Mouse (Mus musculus) spleen, postnatal 10 days (tissue): Measurements from ENCODE around the gene Ppp1r13b.

Experiments
- DNase-seq, 2 experiments: peaks; one replicate each; pipeline ENCODE4 v3.0.0; 2021 to 2022; ENCODE audit warnings: low spot score in 2 of 2

Gene Ppp1r13b

DNA sequence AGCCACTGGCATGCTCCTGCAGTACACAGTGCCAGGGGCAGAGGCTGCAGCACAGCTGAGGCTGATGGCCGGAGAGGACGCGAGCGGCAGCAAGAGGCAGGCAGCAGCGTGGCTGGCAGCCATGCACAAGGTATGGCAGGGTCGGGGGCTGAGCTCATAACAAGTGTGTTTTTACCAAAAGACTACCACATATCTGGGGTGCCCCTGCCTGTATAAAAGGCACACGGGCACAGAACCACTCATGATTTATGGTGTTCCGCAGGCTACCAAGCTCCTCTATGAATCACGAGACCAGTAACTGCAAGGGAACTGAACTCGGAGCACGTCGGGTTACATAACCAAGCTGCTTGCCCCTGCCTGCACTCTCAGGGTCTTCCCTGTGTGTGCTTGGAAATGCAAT is 80.4 kb downstream of the Ppp1r13b start:
- no peak for DNase-seq

- no peak for DNase-seq
Measured at GRCm38 (mm10) chr12:111821931-111822330, 86.0 kb downstream of the Ppp1r13b start.

GRCm38 (mm10) chr12:111820708-111821107 is 87.2 kb downstream of the Ppp1r13b start:
- DNase-seq = no peak

GRCm38 (mm10) chr12:111819936-111820335 is 88.0 kb downstream of the Ppp1r13b start:
- DNase-seq = no peak

- no peak for DNase-seq
Measured at GRCm38 (mm10) chr12:111817991-111818390, 89.9 kb downstream of the Ppp1r13b start.

GRCm38 (mm10) chr12:111816967-111817366 is 90.9 kb downstream of the Ppp1r13b start:
- DNase-seq = peak in 1 of 2 experiments; percentile 52

DNA sequence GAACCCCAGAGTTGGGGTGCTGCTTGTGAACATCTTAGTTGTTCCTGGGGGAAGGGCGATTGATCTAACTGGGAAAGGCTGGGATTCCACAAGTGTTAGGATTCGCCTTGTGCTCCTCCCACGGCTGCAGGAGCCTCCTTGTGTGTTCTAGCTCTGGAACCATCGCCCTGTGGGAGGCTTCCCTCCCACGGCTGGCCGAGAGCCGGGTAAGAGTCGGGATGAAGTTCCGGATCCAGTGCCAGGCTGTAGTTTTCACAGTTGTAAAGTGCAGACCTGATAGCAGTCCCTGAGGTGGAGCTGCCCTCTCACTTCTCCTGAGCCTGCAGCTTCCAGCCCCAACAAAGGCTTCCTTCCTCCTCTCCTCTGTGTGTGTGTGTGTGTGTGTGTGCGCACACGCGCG is 91.4 kb downstream of the Ppp1r13b start:
- no peak for DNase-seq

DNA sequence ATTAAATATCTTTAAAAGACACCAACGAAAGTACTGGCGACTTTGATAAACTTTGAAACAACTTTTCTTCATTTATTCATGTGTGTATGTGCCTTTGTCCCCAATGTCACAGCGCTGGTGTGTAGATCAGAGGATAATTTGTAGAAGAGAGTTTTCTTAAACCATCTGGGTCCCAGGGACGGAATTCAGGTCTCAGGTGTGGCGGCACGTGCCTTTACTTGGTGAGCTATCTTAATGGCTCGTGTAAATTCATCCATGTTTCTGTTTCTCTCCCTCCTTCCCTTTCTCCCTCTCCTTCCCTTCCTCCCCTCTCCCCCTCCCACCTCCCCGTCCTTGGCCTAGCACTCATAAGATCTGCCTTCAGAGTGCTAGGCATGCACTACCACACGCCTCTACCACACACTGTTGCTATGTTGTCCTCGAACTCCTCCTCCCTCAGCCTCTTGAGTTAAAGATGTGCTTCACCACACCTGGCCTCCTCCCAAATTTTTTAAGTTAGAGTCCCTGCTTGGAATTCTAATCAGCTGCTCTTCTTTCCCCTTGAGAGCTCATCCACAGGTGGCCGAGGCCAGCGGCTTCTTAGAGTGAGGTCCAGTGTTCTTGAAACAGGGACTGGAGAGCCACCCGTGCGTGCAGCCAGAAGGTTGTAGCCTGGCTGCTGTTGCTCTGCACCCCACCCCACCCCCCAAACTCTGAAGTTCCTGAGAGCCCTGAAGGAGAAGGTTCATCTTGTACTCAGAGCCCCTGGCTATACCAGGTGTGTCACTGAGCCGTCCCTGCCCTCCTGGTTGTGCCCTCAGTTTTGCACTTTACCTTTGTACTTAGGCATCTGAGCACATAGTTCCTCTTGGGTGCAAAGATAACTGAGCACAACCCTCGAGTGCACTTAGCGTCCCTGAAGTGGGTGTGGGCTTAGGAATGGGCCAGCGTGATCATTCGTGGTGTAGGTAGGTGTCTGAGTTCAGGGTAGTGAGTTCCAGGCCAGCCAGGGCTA is 92.8 kb downstream of the Ppp1r13b start:
- DNase-seq = no peak

DNA sequence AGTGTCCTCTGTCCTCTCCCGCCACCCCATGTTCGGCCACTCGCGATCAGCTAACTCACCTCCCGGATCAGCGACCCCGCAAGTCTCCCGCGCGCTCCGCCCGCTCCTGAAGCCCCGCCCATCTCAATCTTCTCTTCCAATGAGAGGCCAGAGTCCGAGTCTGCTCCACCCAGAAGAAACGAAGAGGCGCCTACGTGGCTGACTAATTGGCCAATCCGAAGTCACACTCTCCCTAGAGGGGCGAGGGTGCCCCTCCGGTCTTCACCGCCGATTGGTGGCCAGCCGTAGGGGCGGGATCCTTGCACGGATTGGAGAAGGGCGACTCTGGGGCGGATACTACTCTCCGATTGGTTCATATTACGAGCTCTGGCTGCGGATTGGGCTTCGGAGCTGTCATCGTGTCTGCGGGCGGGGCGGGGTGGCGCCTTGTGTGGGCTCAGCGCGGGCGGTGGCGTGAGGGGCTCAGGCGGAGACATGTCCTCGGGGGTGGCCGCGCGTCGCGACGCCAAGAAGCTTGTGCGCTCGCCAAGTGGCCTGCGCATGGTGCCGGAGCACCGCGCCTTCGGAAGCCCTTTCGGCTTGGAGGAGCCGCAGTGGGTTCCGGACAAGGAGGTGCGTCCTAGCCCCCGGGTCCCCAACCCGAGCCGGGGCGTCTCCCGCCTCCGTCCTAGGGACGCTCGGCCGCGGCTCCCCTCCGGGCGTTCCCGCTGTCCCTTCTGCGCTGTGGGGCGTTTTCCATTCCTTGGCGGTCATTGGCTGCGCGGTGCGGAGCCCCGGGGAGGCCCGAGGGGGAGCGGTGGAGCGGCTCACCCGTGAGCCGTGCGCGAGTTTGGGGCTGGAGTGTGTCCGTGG is 93.9 kb downstream of the Ppp1r13b start, which contains the start of the genes Xrcc3 and Zfyve21:
TSS of gene Xrcc3 (minus strand) at position 108 of the 852 bp plus-strand sequence.
TSS of gene Zfyve21 (plus strand) at position 405 of the 852 bp plus-strand sequence.
- peak; percentile 91 to 96 for DNase-seq

GRCm38 (mm10) chr12:111813111-111813765 is 94.7 kb downstream of the Ppp1r13b start:
- no peak for DNase-seq

GRCm38 (mm10) chr12:111812611-111813010 is 95.3 kb downstream of the Ppp1r13b start:
- DNase-seq = no peak

DNA sequence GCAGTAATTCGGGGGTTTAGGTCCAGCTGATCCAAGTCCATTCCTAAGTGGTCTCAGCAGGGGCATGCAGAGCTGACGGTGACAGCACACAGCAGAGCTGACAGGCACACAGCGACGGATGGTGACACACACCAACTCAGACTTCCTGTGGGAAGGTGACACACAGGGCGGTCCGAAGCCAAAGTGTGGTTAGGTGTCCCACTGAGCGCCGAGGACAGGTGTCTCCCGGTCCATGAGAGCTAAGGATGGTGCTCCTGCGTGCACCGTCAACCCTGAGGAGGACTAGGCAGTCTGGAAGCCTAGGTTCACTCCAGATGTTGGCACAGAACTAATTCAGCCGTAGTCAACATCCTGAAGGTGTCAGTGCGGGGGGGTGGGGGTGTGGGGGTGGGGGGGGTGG is 95.8 kb downstream of the Ppp1r13b start:
- DNase-seq = no peak

- DNase-seq = peak in 1 of 2 experiments; percentile 75
Measured at GRCm38 (mm10) chr12:111809762-111810161, 98.1 kb downstream of the Ppp1r13b start.

DNA sequence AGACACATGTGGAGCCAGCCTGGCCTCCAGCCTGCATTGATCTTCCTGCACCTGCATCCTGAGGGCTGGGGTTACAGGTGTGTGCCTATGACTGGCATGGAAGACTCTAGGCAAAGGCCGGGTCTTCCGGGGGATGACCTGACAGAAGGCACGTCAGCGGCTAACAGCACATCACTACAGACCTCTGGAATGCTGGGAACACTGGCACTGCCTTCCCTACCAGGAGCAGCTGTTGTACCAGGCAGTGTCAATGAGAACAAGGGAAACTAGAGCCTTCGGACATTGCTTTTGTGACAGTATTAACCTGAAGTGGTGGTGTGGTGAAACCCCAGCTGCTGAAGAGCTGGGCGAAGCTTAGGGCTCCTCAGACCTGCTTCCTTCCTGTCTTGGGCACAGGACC is 99.1 kb downstream of the Ppp1r13b start:
- DNase-seq = no peak

GRCm38 (mm10) chr12:111803538-111803937 is 104.4 kb downstream of the Ppp1r13b start:
- DNase-seq = no peak

DNA sequence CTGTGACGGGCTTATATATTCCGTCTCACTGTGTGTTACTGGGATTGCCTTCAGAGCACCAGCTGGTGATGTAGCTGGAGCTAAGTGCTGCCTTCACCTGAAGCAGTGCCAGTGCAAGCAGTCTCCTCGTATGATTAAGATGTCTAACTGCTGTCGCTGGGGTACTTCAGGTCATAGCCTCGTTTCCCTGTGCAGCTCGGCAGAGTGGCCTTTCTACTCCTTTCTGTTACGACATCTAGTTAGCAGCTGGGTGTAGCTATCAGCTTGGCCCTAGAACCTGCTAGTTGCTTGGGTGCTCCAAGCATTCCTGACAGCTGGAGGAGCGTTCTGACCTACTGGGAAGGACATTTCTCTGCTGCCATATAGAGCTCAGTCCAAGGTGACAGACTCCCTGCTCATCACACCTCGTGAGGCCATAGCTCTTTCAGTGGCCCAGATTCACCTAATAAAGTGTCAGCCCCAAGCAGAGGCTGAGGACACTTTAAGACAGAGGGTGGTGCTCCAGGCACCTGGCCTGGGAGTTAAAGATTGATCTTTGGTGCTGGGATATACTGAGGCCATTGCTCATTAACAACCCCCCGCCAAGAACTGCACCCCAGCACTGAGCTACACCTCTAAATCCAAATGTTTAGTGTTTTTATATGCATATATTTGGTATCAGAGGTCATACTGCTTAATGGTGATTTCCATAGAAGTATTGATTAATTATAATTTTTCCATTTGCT is 107.3 kb downstream of the Ppp1r13b start:
- no peak for DNase-seq

DNA sequence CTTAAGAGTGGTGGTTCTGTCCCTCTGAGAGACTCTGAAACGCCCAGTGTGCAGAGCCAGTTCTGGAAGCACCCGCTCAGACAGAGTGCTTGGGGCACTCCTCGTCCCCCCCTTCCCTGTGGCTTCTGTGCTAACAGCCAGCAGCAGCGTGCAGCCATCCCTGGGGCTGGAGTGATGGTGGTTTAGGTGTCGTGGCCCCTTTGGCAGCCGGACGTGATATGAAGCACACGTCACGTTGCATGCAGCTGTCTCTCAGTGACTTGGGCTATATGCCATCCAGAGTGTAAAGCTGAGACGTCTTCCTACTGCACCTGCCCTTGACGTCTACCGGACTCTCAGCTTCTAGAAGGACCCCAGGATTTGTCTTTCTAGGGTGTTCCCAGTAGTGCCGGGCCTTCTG is 109.4 kb downstream of the Ppp1r13b start:
- DNase-seq = no peak

DNA sequence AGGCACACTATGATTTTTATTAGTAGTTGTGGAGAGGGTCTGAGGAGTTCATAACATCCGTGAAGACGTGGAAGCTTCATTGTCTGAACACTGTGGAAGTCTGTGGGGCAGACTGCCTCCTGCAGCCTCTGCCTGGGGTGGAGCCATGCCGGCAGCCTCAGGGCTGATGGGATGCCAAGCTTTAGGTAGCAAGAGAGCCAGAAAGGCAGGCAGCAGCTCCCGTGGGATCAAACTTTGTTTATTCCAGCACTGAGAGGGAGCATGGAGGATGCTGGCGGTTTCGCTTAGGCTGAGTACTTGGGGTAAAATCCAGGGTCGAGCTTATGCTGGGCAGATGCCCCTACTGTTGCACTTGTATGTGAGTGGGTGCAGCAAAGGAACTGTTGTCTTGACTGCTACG is 110.7 kb downstream of the Ppp1r13b start:
- no peak for DNase-seq

DNA sequence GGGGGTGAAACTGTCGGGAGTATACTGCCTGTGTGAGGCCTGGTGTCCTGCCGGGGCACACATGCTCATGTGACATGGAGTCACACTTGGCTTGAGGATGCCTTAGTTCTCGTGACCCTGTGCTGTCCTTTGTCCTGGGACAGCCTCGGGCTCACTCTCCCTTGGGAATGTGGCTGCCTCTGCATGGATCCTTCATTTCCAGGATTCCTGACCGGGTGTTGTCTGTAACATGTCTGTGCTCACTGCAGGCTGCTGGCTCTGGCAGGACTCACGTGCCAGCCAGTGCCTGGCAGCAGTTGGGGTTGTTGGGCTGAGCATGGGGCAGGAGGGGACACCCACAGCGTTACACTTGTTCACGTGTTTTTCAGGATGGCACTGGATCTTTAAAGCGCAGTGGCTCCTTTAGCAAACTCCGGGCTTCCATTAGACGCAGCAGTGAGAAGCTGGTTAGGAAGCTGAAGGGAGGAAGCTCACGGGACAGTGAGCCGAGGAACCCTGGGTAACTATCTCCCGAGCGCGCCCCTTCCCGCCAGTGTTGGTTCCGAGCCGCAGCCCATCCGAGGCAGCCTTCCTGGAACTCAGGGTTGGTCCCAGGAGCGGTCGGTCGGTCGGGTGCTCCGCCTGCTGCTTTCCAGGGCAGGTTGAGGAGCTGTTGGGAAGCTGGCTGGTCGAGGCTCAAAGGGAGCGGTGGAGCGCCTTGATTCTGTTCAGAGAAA is 112.6 kb downstream of the Ppp1r13b start:
- no peak for DNase-seq

DNA sequence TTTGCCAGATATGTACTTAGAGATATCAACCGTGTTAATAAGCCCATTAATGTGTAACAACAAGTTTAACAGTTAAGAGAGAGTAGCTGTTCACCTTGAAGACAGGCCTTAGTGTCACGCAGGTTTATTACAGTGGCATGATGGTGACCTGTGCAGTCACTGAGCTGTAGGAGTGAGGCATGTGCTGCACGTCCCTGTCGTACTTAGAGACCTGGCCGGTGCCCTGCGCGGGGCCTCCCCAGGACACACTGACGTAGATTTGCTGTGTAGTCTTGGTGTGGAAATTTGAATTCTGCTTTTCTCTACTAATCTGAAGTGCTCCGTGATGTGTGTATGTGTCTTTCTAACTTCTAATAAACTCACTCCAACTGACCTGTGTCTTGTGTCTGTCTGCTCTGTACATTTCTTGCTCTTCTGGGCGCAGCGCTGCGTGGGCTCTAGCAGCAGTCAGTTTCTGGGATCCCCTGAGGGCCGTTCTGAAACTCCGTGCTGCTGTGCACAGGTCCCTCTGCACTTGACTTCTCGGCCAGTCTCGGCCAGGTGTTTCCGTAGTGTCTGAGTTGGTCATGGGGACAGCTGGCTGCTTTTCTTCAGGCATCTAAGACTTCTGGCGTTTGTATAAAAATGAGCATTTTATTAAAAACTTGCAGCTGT is 113.3 kb downstream of the Ppp1r13b start:
- DNase-seq = no peak
